Mouse (Mus musculus): ENCODE data around the gene Dock1. TPM values are rescaled to one million over a fixed set of nuclear protein-coding genes. Genes with fewer than 3 reads are reported as not detected.

The Dock1 gene
- polyA plus RNA-seq, 1 experiment from 2014 or later = 7.9 TPM

GRCm38 (mm10) chr7:135139153-135139612 lies 468.7 kb downstream of the Dock1 start:
- H3K9ac ChIP-seq (ENCODE audit: low read length) = no peak overlapping the region
- H3K27me3 ChIP-seq (replicated peaks; ENCODE audit: control insufficient read depth, insufficient read depth, low read length) = no peaks in the 10 kb centered on the region
- H3K9me3 ChIP-seq (replicated peaks; ENCODE audit: control insufficient read depth, low read length) = no peaks in the 10 kb centered on the region
- DNase-seq (ENCODE audit: low spot score) = peak; percentile 60
- peak overlapping the region; percentile 33; the same call in 1 of the 2 replicates for H3K27ac ChIP-seq (ENCODE audit: low read depth, low read length)
- H3K4me3 ChIP-seq (ENCODE audit: low read depth, low read length) = no peak overlapping the region
- no peak overlapping the region for H3K4me2 ChIP-seq (ENCODE audit: low read length)
- H3K36me3 ChIP-seq (ENCODE audit: control insufficient read depth, insufficient read depth, low read length) = no peaks in the 10 kb centered on the region
- no peaks in the 10 kb centered on the region; the same call in 1 of the 2 replicates for H3K4me1 ChIP-seq (ENCODE audit: control insufficient read depth, insufficient read depth, low read length)
- 10% methylated on average over 5 of the region's 5 CpGs for WGBS
- peak; percentile 70 for ATAC-seq

GRCm38 (mm10) chr7:135144731-135145130 lies 474.3 kb downstream of the Dock1 start:
- DNase-seq (ENCODE audit: low spot score) (no peak), ATAC-seq (no peak)
- Histone ChIP-seq H3K9me3 (replicated peaks; ENCODE audit: control insufficient read depth, low read length) (no peaks in the 10 kb centered on the region), H3K9ac (ENCODE audit: low read length) (no peak overlapping the region), H3K4me3 (ENCODE audit: low read depth, low read length) (no peak overlapping the region), H3K4me2 (ENCODE audit: low read length) (no peak overlapping the region), H3K4me1 (ENCODE audit: control insufficient read depth, insufficient read depth, low read length) (no peaks in the 10 kb centered on the region), H3K36me3 (ENCODE audit: control insufficient read depth, insufficient read depth, low read length) (no peaks in the 10 kb centered on the region), H3K27ac (ENCODE audit: low read depth, low read length) (no peak overlapping the region), H3K27me3 (replicated peaks; ENCODE audit: control insufficient read depth, insufficient read depth, low read length) (no peaks in the 10 kb centered on the region)
- WGBS = 83% methylated on average over 4 of the region's 4 CpGs

- no peak for ATAC-seq
- Histone ChIP-seq H3K4me2 (ENCODE audit: low read length) (no peak overlapping the region), H3K27ac (ENCODE audit: low read depth, low read length) (no peak overlapping the region), H3K4me1 (ENCODE audit: control insufficient read depth, insufficient read depth, low read length) (no peaks in the 10 kb centered on the region), H3K27me3 (replicated peaks; ENCODE audit: control insufficient read depth, insufficient read depth, low read length) (no peaks in the 10 kb centered on the region), H3K4me3 (ENCODE audit: low read depth, low read length) (no peak overlapping the region), H3K9me3 (replicated peaks; ENCODE audit: control insufficient read depth, low read length) (no peaks in the 10 kb centered on the region), H3K9ac (ENCODE audit: low read length) (no peak overlapping the region), H3K36me3 (ENCODE audit: control insufficient read depth, insufficient read depth, low read length) (no peaks in the 10 kb centered on the region)
- 91% methylated on average over 2 of the region's 2 CpGs for WGBS
- no peak for DNase-seq (ENCODE audit: low spot score)
Measured at GRCm38 (mm10) chr7:135150926-135151325, 480.5 kb downstream of the Dock1 start.

- no peak overlapping the region for H3K4me3 ChIP-seq (ENCODE audit: low read depth, low read length)
- H3K4me1 ChIP-seq (ENCODE audit: control insufficient read depth, insufficient read depth, low read length) = no peaks in the 10 kb centered on the region
- no peak for DNase-seq (ENCODE audit: low spot score)
- ATAC-seq = no peak
- H3K9ac ChIP-seq (ENCODE audit: low read length) = no peak overlapping the region
- no peaks in the 10 kb centered on the region for H3K27me3 ChIP-seq (replicated peaks; ENCODE audit: control insufficient read depth, insufficient read depth, low read length)
- H3K36me3 ChIP-seq (ENCODE audit: control insufficient read depth, insufficient read depth, low read length) = no peaks in the 10 kb centered on the region
- H3K27ac ChIP-seq (ENCODE audit: low read depth, low read length) = no peak overlapping the region
- no peaks in the 10 kb centered on the region for H3K9me3 ChIP-seq (replicated peaks; ENCODE audit: control insufficient read depth, low read length)
- H3K4me2 ChIP-seq (ENCODE audit: low read length) = no peak overlapping the region
- WGBS = 88% methylated on average over 5 of the region's 5 CpGs
Measured at GRCm38 (mm10) chr7:135157571-135157970, 487.1 kb downstream of the Dock1 start.

GRCm38 (mm10) chr7:135158381-135158780 lies 487.9 kb downstream of the Dock1 start:
- no peak overlapping the region for H3K27ac ChIP-seq (ENCODE audit: low read depth, low read length)
- H3K4me2 ChIP-seq (ENCODE audit: low read length) = no peak overlapping the region
- DNase-seq (ENCODE audit: low spot score) = no peak
- H3K9ac ChIP-seq (ENCODE audit: low read length) = no peak overlapping the region
- H3K4me3 ChIP-seq (ENCODE audit: low read depth, low read length) = no peak overlapping the region
- no peaks in the 10 kb centered on the region for H3K27me3 ChIP-seq (replicated peaks; ENCODE audit: control insufficient read depth, insufficient read depth, low read length)
- no peaks in the 10 kb centered on the region for H3K36me3 ChIP-seq (ENCODE audit: control insufficient read depth, insufficient read depth, low read length)
- H3K9me3 ChIP-seq (replicated peaks; ENCODE audit: control insufficient read depth, low read length) = no peaks in the 10 kb centered on the region
- ATAC-seq = no peak
- H3K4me1 ChIP-seq (ENCODE audit: control insufficient read depth, insufficient read depth, low read length) = no peaks in the 10 kb centered on the region
- WGBS = 96% methylated on average over 10 of the region's 10 CpGs

- ATAC-seq (no peak), DNase-seq (ENCODE audit: low spot score) (peak; percentile 33)
- H3K4me2 ChIP-seq (ENCODE audit: low read length) = no peak overlapping the region
- H3K4me1 ChIP-seq (ENCODE audit: control insufficient read depth, insufficient read depth, low read length) = no peaks in the 10 kb centered on the region
- no peak overlapping the region for H3K4me3 ChIP-seq (ENCODE audit: low read depth, low read length)
- 39% methylated on average over 4 of the region's 4 CpGs for WGBS
- H3K9me3 ChIP-seq (replicated peaks; ENCODE audit: control insufficient read depth, low read length) = no peaks in the 10 kb centered on the region
- H3K9ac ChIP-seq (ENCODE audit: low read length) = no peak overlapping the region
- H3K27me3 ChIP-seq (replicated peaks; ENCODE audit: control insufficient read depth, insufficient read depth, low read length) = no peaks in the 10 kb centered on the region
- H3K27ac ChIP-seq (ENCODE audit: low read depth, low read length) = no peak overlapping the region
- no peaks in the 10 kb centered on the region for H3K36me3 ChIP-seq (ENCODE audit: control insufficient read depth, insufficient read depth, low read length)
Measured at GRCm38 (mm10) chr7:135159606-135160005, 489.2 kb downstream of the Dock1 start.

- Histone ChIP-seq H3K36me3 (ENCODE audit: control insufficient read depth, insufficient read depth, low read length) (no peaks in the 10 kb centered on the region), H3K27me3 (replicated peaks; ENCODE audit: control insufficient read depth, insufficient read depth, low read length) (no peaks in the 10 kb centered on the region), H3K4me2 (ENCODE audit: low read length) (no peak overlapping the region), H3K27ac (ENCODE audit: low read depth, low read length) (no peak overlapping the region), H3K9ac (ENCODE audit: low read length) (no peak overlapping the region), H3K9me3 (replicated peaks; ENCODE audit: control insufficient read depth, low read length) (no peaks in the 10 kb centered on the region), H3K4me3 (ENCODE audit: low read depth, low read length) (no peak overlapping the region), H3K4me1 (ENCODE audit: control insufficient read depth, insufficient read depth, low read length) (no peaks in the 10 kb centered on the region)
- peak; percentile 26; the same call in 1 of the 2 replicates for ATAC-seq
- 45% methylated on average over 3 of the region's 3 CpGs for WGBS
- DNase-seq (ENCODE audit: low spot score) = peak; percentile 83
Measured at GRCm38 (mm10) chr7:135165155-135165554, 494.7 kb downstream of the Dock1 start.

- Histone ChIP-seq H3K9me3 (replicated peaks; ENCODE audit: control insufficient read depth, low read length) (no peaks in the 10 kb centered on the region), H3K4me1 (ENCODE audit: control insufficient read depth, insufficient read depth, low read length) (no peaks in the 10 kb centered on the region), H3K4me3 (ENCODE audit: low read depth, low read length) (no peak overlapping the region), H3K27ac (ENCODE audit: low read depth, low read length) (no peak overlapping the region), H3K4me2 (ENCODE audit: low read length) (no peak overlapping the region), H3K27me3 (replicated peaks; ENCODE audit: control insufficient read depth, insufficient read depth, low read length) (no peaks in the 10 kb centered on the region), H3K9ac (ENCODE audit: low read length) (no peak overlapping the region), H3K36me3 (ENCODE audit: control insufficient read depth, insufficient read depth, low read length) (no peaks in the 10 kb centered on the region)
- no peak for ATAC-seq
- WGBS = 72% methylated on average over 4 of the region's 4 CpGs
- DNase-seq (ENCODE audit: low spot score) = no peak
Measured at GRCm38 (mm10) chr7:135169936-135170335, 499.5 kb downstream of the Dock1 start.

- Histone ChIP-seq H3K27ac (ENCODE audit: low read depth, low read length) (no peak overlapping the region), H3K4me3 (ENCODE audit: low read depth, low read length) (no peak overlapping the region), H3K36me3 (ENCODE audit: control insufficient read depth, insufficient read depth, low read length) (no peaks in the 10 kb centered on the region), H3K27me3 (replicated peaks; ENCODE audit: control insufficient read depth, insufficient read depth, low read length) (no peaks in the 10 kb centered on the region), H3K9me3 (replicated peaks; ENCODE audit: control insufficient read depth, low read length) (no peaks in the 10 kb centered on the region), H3K4me2 (ENCODE audit: low read length) (no peak overlapping the region), H3K9ac (ENCODE audit: low read length) (no peak overlapping the region), H3K4me1 (ENCODE audit: control insufficient read depth, insufficient read depth, low read length) (no peaks in the 10 kb centered on the region)
- DNase-seq (ENCODE audit: low spot score) = no peak
- no peak for ATAC-seq
- WGBS = 76% methylated on average over 9 of the region's 9 CpGs
Measured at GRCm38 (mm10) chr7:135172219-135172618, 501.8 kb downstream of the Dock1 start.

All from forebrain, embryonic 14.5 days (tissue).